Mouse (Mus musculus) pancreas, adult 10 weeks (tissue): ENCODE results near the gene Lurap1l. TPM values are rescaled to one million over a fixed set of nuclear protein-coding genes. Genes with fewer than 3 reads are reported as not detected.

Experiments used
- polyA plus RNA-seq: library from polyadenylated mRNA; stranded (reverse); fragments of 350-450 nt; fragmentation: Illumina TruSeq; extraction: RNeasy Lipid Tissue Mini Kit (QIAGEN cat#74804); gene quantifications from one replicate; pipeline ENCODE4 v1.2.3, GENCODE M21; 2015; ENCODE audit warnings: low read depth, low replicate concordance; ENCODE audit not compliant: insufficient read depth

The Lurap1l gene
- polyA plus RNA-seq = 8.4 TPM

DNA sequence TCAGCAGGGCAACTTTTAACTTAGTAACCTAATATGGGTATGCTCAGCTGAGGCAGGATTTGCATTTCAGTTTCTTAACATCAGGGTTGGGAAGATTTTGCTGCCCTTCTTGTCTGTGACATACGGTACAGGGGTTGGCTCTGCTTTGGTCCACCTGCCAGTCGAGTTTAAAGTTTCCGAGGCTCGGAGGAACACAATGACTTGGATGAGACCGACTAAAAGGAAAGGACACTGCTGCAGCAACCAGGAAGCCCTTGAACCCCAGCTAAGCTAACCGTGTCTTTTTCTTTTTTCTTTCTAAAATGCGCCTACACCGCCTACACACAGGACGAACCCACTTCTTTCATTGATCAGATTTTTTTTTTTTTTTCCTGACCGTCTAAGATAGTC lies at the start of gene Lurap1l:
Gene Lurap1l (plus strand): TSS at position 166 of the 390 bp plus-strand sequence.

Other genes with a start within 250 kb of the Lurap1l start
- not detected for gene Tyrp1, start 76.5 kb upstream of the Lurap1l start, polyA plus RNA-seq